Mouse (Mus musculus) cerebellum, adult 2 months (tissue): Measurements from ENCODE around the gene Axl.

Experiments used
- CTCF ChIP-seq: fragments of 200-500 bp; IDR thresholded peaks from 2 replicates; pipeline ENCODE4 v1.5.1; 2011; ENCODE audit warnings: low read depth, mild to moderate bottlenecking, control low read depth, low read length, moderate library complexity, borderline replicate concordance; ENCODE audit not compliant: insufficient read depth
- POLR2A ChIP-seq: fragments of 200-500 bp; IDR thresholded peaks from 2 replicates; pipeline ENCODE4 v1.6.1; 2011; ENCODE audit warnings: low read length, control low read depth, borderline replicate concordance; ENCODE audit not compliant: insufficient read depth

- TF ChIP-seq CTCF (no peak), POLR2A (no peak)
Measured at GRCm38 (mm10) chr7:25788220-25789128, at the start of gene Axl.
